ENCODE assay signal across 25 mouse cellular contexts in genomic region chr1:163255884-163256283, GRCm38 (mm10). TPM values are rescaled to one million over a fixed set of nuclear protein-coding genes. Genes with fewer than 3 reads are reported as not detected.
DNase-seq lines count a peak whose midpoint lies in the region; ATAC-seq lines count a peak whose summit lies in the region.
"Had no signal": no experiment of that assay in that cellular context is flagged by ENCODE, and none has a peak within 500 bp of the region (broad histone marks: within the 10 kb centered on the region; RNA-seq: fewer than 3 reads in every experiment).

No protein-coding gene starts in this region.

- peaks cover 4% of the 10 kb centered on the region; the same call in 1 of the 2 replicates for H3K4me1 ChIP-seq in forebrain, embryonic 13.5 days
- no peaks in the 10 kb centered on the region for H3K4me1 ChIP-seq in forebrain, embryonic 11.5 days (replicated peaks; ENCODE audit: control insufficient read depth, insufficient read depth, low read length)
- peaks cover 12% of the 10 kb centered on the region; the same call in 1 of the 2 replicates for H3K4me1 ChIP-seq in embryonic facial prominence, embryonic 14.5 days (ENCODE audit: control insufficient read depth, insufficient read depth, low read length)
- H3K4me1 ChIP-seq: heart, embryonic 10.5 days; heart, embryonic 15.5 days; liver, embryonic 13.5 days; midbrain, embryonic 13.5 days; neural tube, embryonic 13.5 days had no signal

- no peaks in the 10 kb centered on the region for H3K9me3 ChIP-seq in forebrain, embryonic 13.5 days (replicated peaks)
- H3K9me3 ChIP-seq in forebrain, embryonic 11.5 days (ENCODE audit: control insufficient read depth, low read length), result no peaks in the 10 kb centered on the region
- H3K9me3 ChIP-seq in embryonic facial prominence, embryonic 14.5 days (ENCODE audit: control insufficient read depth, low read length), result no peaks in the 10 kb centered on the region
- H3K9me3 ChIP-seq: heart, embryonic 10.5 days; heart, embryonic 15.5 days; limb, embryonic 10.5 days; limb, embryonic 15.5 days; liver, embryonic 13.5 days; midbrain, embryonic 13.5 days; neural tube, embryonic 13.5 days had no signal

- no peak for DNase-seq in forebrain, embryonic 11.5 days (ENCODE audit: low spot score)
- DNase-seq in brain, adult 2 months (ENCODE audit: low read depth, low spot score), result peak; percentile 51
- peak; percentile 34 for DNase-seq in embryonic facial prominence, embryonic 14.5 days (ENCODE audit: low spot score)
- peak; percentile 21 for DNase-seq in layer of hippocampus, adult 9-10 months (ENCODE audit: low spot score)
- no peak for DNase-seq in urinary bladder, adult 2 months (ENCODE audit: low spot score)
- DNase-seq in B cell, adult 2 months, result no peak
- DNase-seq: adrenal gland, postnatal 36 days; cerebellum, adult 8-10 months; cerebellum, postnatal 25 days; gastrocnemius, postnatal 25 days; kidney, adult 18-20 months; kidney, postnatal 36 days; liver, embryonic 13.5 days; lung, adult 18-20 months; lung, postnatal 10 days; thymus, postnatal 4 days had no signal

- WGBS in forebrain, embryonic 13.5 days, result 91% methylated on average over 2 of the region's 2 CpGs
- WGBS in forebrain, embryonic 11.5 days, result 92% methylated on average over 2 of the region's 2 CpGs
- WGBS in embryonic facial prominence, embryonic 14.5 days, result 43% methylated on average over 2 of the region's 2 CpGs

- H3K36me3 ChIP-seq in forebrain, embryonic 13.5 days (ENCODE audit: poor library complexity, severe bottlenecking), result peaks cover 9% of the 10 kb centered on the region; the same call in 1 of the 2 replicates
- no peaks in the 10 kb centered on the region; the same call in 1 of the 2 replicates for H3K36me3 ChIP-seq in forebrain, embryonic 11.5 days (ENCODE audit: control insufficient read depth, insufficient read depth, low read length)
- peaks cover 84% of the 10 kb centered on the region for H3K36me3 ChIP-seq in embryonic facial prominence, embryonic 14.5 days (ENCODE audit: control insufficient read depth, insufficient read depth, low read length)
- H3K36me3 ChIP-seq: heart, embryonic 10.5 days; heart, embryonic 15.5 days; liver, embryonic 13.5 days; midbrain, embryonic 13.5 days; neural tube, embryonic 13.5 days had no signal

- ATAC-seq in forebrain, embryonic 13.5 days, result peak; percentile 68; the same call in 1 of the 2 replicates
- no peak for ATAC-seq in forebrain, embryonic 11.5 days (replicated peaks; ENCODE audit: low FRiP score)
- ATAC-seq in embryonic facial prominence, embryonic 14.5 days (ENCODE audit: low read depth), result no peak
- ATAC-seq: hindbrain, embryonic 16.5 days; midbrain, embryonic 13.5 days had no signal

- no peak overlapping the region for H3K9ac ChIP-seq in forebrain, embryonic 13.5 days
- no peak overlapping the region for H3K9ac ChIP-seq in forebrain, embryonic 11.5 days (ENCODE audit: low read length)
- H3K9ac ChIP-seq in embryonic facial prominence, embryonic 14.5 days (ENCODE audit: low read depth, low read length), result no peak overlapping the region
- H3K9ac ChIP-seq: heart, embryonic 15.5 days; limb, embryonic 15.5 days; liver, embryonic 13.5 days; midbrain, embryonic 13.5 days; neural tube, embryonic 13.5 days had no signal

- H3K27me3 ChIP-seq in forebrain, embryonic 13.5 days, result no peaks in the 10 kb centered on the region
- H3K27me3 ChIP-seq in forebrain, embryonic 11.5 days (ENCODE audit: control insufficient read depth, insufficient read depth, low read length), result no peaks in the 10 kb centered on the region
- H3K27me3 ChIP-seq in embryonic facial prominence, embryonic 14.5 days (replicated peaks; ENCODE audit: control insufficient read depth, insufficient read depth, low read length), result no peaks in the 10 kb centered on the region
- H3K27me3 ChIP-seq: heart, embryonic 15.5 days; limb, embryonic 15.5 days; liver, embryonic 13.5 days; midbrain, embryonic 13.5 days; neural tube, embryonic 13.5 days had no signal

- H3K27ac ChIP-seq in forebrain, embryonic 13.5 days, result no peak overlapping the region
- no peak overlapping the region for H3K27ac ChIP-seq in forebrain, embryonic 11.5 days (ENCODE audit: low read depth, low read length)
- H3K27ac ChIP-seq in embryonic facial prominence, embryonic 14.5 days (replicated peaks; ENCODE audit: low read depth, low read length), result no peak overlapping the region
- H3K27ac ChIP-seq: heart, embryonic 10.5 days; heart, embryonic 15.5 days; limb, embryonic 10.5 days; limb, embryonic 15.5 days; liver, embryonic 13.5 days; macrophage; midbrain, embryonic 13.5 days; neural tube, embryonic 13.5 days had no signal

- no peak overlapping the region for H3K4me3 ChIP-seq in forebrain, embryonic 13.5 days
- no peak overlapping the region for H3K4me3 ChIP-seq in forebrain, embryonic 11.5 days (ENCODE audit: low read depth, low read length)
- no peak overlapping the region for H3K4me3 ChIP-seq in embryonic facial prominence, embryonic 14.5 days (ENCODE audit: low read depth, low read length)
- H3K4me3 ChIP-seq: heart, embryonic 10.5 days; heart, embryonic 15.5 days; limb, embryonic 10.5 days; limb, embryonic 15.5 days; liver, embryonic 13.5 days; midbrain, embryonic 13.5 days; neural tube, embryonic 13.5 days had no signal

- H3K4me2 ChIP-seq in forebrain, embryonic 13.5 days, result no peak overlapping the region
- no peak overlapping the region for H3K4me2 ChIP-seq in forebrain, embryonic 11.5 days (ENCODE audit: low read depth, low read length, severe bottlenecking)
- H3K4me2 ChIP-seq in embryonic facial prominence, embryonic 14.5 days (ENCODE audit: low read depth, low read length), result no peak overlapping the region
- H3K4me2 ChIP-seq: heart, embryonic 15.5 days; limb, embryonic 15.5 days; liver, embryonic 13.5 days; midbrain, embryonic 13.5 days; neural tube, embryonic 13.5 days had no signal

RNA-seq across cellular contexts. Expression of gene Prrx1, which starts 57.6 kb away (rescaled TPM):
- 8.6 and 9.1 TPM in 2 replicates for polyA plus RNA-seq in forebrain, embryonic 13.5 days (2015; fragmentation: Nextera tagmentation; extraction: Ambion mirVana)
- 28.5 and 29.0 TPM in 2 replicates for polyA plus RNA-seq in forebrain, embryonic 11.5 days (2014; fragmentation: Nextera tagmentation; extraction: Ambion mirVana)
- polyA plus RNA-seq in embryonic facial prominence, embryonic 14.5 days (2014; fragmentation: Nextera tagmentation; extraction: Ambion mirVana), result 100 and 105 TPM in 2 replicates
- 10.2 and 11.9 TPM in 2 replicates for polyA plus RNA-seq in urinary bladder, adult 2 months (2012; rRNA removed)

Comparison
In these comparisons a context has a peak if more than half of its experiments do, and no peak if none do; other contexts are left out.
1. DNase-seq: peak in brain, adult 2 months (single experiment), embryonic facial prominence, embryonic 14.5 days (single experiment) and layer of hippocampus, adult 9-10 months (single experiment); none in forebrain, embryonic 11.5 days (single experiment), urinary bladder, adult 2 months (single experiment) and B cell, adult 2 months (0 of 2).